Mouse (Mus musculus): Measurements from ENCODE around the gene Mga. TPM values are rescaled to one million over a fixed set of nuclear protein-coding genes. Genes with fewer than 3 reads are reported as not detected.

Mga gene
- 10 to 100 TPM; 36.0 to 39.6 TPM for total RNA-seq (2021)

GRCm38 (mm10) chr2:119897090-119897732, at the start of gene Mga:
Mga (plus strand) TSS chr2:119897228.
- intact Hi-C loops (cut with DNase I), result loop anchor here (2.0 to 5.0 kb wide), 2 partner anchors 24 to 110 kb away; partner anchors contain the start of gene Rpap1
- DNase-seq, result peak; percentile 95 to 96

GRCm38 (mm10) chr2:119853811-119854210, 43.2 kb upstream of the Mga start:
- no peak for DNase-seq
- intact Hi-C loops (cut with DNase I), result no loop called here

GRCm38 (mm10) chr2:119855310-119855850, 41.6 kb upstream of the Mga start:
- DNase-seq, result no peak

GRCm38 (mm10) chr2:119857341-119857740, 39.7 kb upstream of the Mga start:
- intact Hi-C loops (cut with DNase I), result no loop called here
- no peak for DNase-seq

More at GRCm38 (mm10) chr2:119855310-119855850, 41.6 kb upstream of the Mga start:
- intact Hi-C loops (cut with DNase I), result no loop called here

GRCm38 (mm10) chr2:119864484-119864883, 32.5 kb upstream of the Mga start:
- no peak for DNase-seq
- intact Hi-C loops (cut with DNase I), result no loop called here

GRCm38 (mm10) chr2:119872371-119873104, 24.5 kb upstream of the Mga start:
- intact Hi-C loops (cut with DNase I), result loop anchor here (2.0 to 5.0 kb wide), 2 partner anchors 24 to 75 kb away; partner anchors contain the start of genes Mga and Tyro3
- DNase-seq, result peak; percentile 64 to 77

GRCm38 (mm10) chr2:119873105-119873464, 23.9 kb upstream of the Mga start:
- intact Hi-C loops (cut with DNase I), result loop anchor here (2.0 to 5.0 kb wide), 2 partner anchors 24 to 76 kb away; partner anchors contain the start of genes Mga and Tyro3

GRCm38 (mm10) chr2:119875981-119876380, 21.0 kb upstream of the Mga start:
- no peak for DNase-seq
- intact Hi-C loops (cut with DNase I), result no loop called here

More at GRCm38 (mm10) chr2:119873105-119873464, 23.9 kb upstream of the Mga start:
- peak; percentile 82 to 87 for DNase-seq

GRCm38 (mm10) chr2:119887201-119887600, 9.8 kb upstream of the Mga start:
- no peak for DNase-seq
- intact Hi-C loops (cut with DNase I), result no loop called here

GRCm38 (mm10) chr2:119896553-119897089, 407 bp upstream of the Mga start:
- peak in 1 of 2 experiments; percentile 17 for DNase-seq
- intact Hi-C loops (cut with DNase I), result loop anchor here (2.0 to 5.0 kb wide), 2 partner anchors 24 to 109 kb away; partner anchors contain the start of gene Rpap1

GRCm38 (mm10) chr2:119898141-119898594, 1.1 kb downstream of the Mga start:
- peak; percentile 59 to 62 for DNase-seq
- intact Hi-C loops (cut with DNase I), result loop anchor here (5.0 kb wide), 1 partner anchor 111 kb away; the partner anchor contains the start of gene Rpap1

- intact Hi-C loops (cut with DNase I), result no loop called here
Observed at GRCm38 (mm10) chr2:119916007-119916406, 19.0 kb downstream of the Mga start.

GRCm38 (mm10) chr2:119917631-119918369, 20.8 kb downstream of the Mga start:
- intact Hi-C loops (cut with DNase I), result no loop called here
- DNase-seq, result no peak

More at GRCm38 (mm10) chr2:119916007-119916406, 19.0 kb downstream of the Mga start:
- no peak for DNase-seq

GRCm38 (mm10) chr2:119970571-119970970, 73.5 kb downstream of the Mga start:
- DNase-seq, result peak; percentile 42 to 52
- intact Hi-C loops (cut with DNase I), result loop anchor here (1.0 to 2.0 kb wide), 2 partner anchors 41 to 106 kb away; no protein-coding TSS in a partner anchor

GRCm38 (mm10) chr2:119971316-119971715, 74.3 kb downstream of the Mga start:
- intact Hi-C loops (cut with DNase I), result loop anchor here (2.0 kb wide), 1 partner anchor 105 kb away; no protein-coding TSS in a partner anchor
- no peak for DNase-seq

GRCm38 (mm10) chr2:119971837-119972536, 75.0 kb downstream of the Mga start:
- DNase-seq, result peak; percentile 94 to 95
- intact Hi-C loops (cut with DNase I), result loop anchor here (1.0 to 2.0 kb wide), 3 partner anchors 23 to 199 kb away; no protein-coding TSS in a partner anchor

- intact Hi-C loops (cut with DNase I), result loop anchor here (1.0 to 2.0 kb wide), 2 partner anchors 23 to 198 kb away; no protein-coding TSS in a partner anchor
- DNase-seq, result no peak
Observed at GRCm38 (mm10) chr2:119972537-119972879, 75.5 kb downstream of the Mga start, which contains the start of gene Mapkbp1. Mapkbp1 (plus strand) TSS chr2:119972699.

- intact Hi-C loops (cut with DNase I), result no loop called here
- no peak for DNase-seq
Observed at GRCm38 (mm10) chr2:119980343-119980986, 83.4 kb downstream of the Mga start.

GRCm38 (mm10) chr2:119981631-119982030, 84.6 kb downstream of the Mga start:
- intact Hi-C loops (cut with DNase I), result no loop called here
- DNase-seq, result no peak

All from heart, postnatal 36 days (tissue).